Mouse (Mus musculus) heart, postnatal 0 days (tissue): Measurements from ENCODE around the gene Cldn10. TPM values are rescaled to one million over a fixed set of nuclear protein-coding genes. Genes with fewer than 3 reads are reported as not detected.
"Not testable (repeated sequence)": the region's sequence is repeated elsewhere in the genome, so short reads cannot be mapped to it uniquely, and the experiment has no call there.

Experiments
- ATAC-seq: fragments of 200-750 bp; cut with Nextera tagmentation; 2 replicates; pipeline ENCODE4 v1.8.0; 2017; ENCODE audit warnings: low read depth, moderate number of reproducible peaks, moderate library complexity; ENCODE audit not compliant: insufficient read depth
- DNase-seq: peaks from one replicate; pipeline ENCODE4 v3.0.0-alpha.2; 2016; ENCODE audit warnings: low spot score
- H3K27ac ChIP-seq: fragments of 300-500 bp; sonication (generic); 2 replicates; pipeline ENCODE4 v1.5.1; 2014; ENCODE audit warnings: low read depth, mild to moderate bottlenecking
- H3K27me3 ChIP-seq: fragments of 300-500 bp; sonication (generic); 2 replicates; pipeline ENCODE4 v1.6.1; 2014; ENCODE audit warnings: low read length, mixed read lengths; ENCODE audit not compliant: control insufficient read depth, insufficient read depth
- H3K36me3 ChIP-seq: fragments of 300-500 bp; sonication (generic); replicated peaks from 2 replicates; pipeline ENCODE4 v1.6.1; 2014; ENCODE audit warnings: low read length, mixed read lengths; ENCODE audit not compliant: control insufficient read depth, insufficient read depth
- H3K4me1 ChIP-seq: fragments of 300-500 bp; sonication (generic); 2 replicates; pipeline ENCODE4 v1.6.1; 2014; ENCODE audit warnings: antibody characterized with exemption; ENCODE audit not compliant: control insufficient read depth, insufficient read depth
- H3K4me2 ChIP-seq: fragments of 300-500 bp; sonication (generic); 2 replicates; pipeline ENCODE4 v1.6.1; 2014; ENCODE audit warnings: low read depth, mild to moderate bottlenecking, low read length, moderate library complexity
- H3K4me3 ChIP-seq: fragments of 300-500 bp; sonication (generic); 2 replicates; pipeline ENCODE4 v1.5.1; 2014; ENCODE audit warnings: low read depth, low read length
- H3K9ac ChIP-seq: fragments of 300-500 bp; sonication (generic); replicated peaks from 2 replicates; pipeline ENCODE4 v1.6.1; 2014; ENCODE audit warnings: low read depth, low read length, mixed read lengths
- H3K9me3 ChIP-seq: fragments of 300-500 bp; sonication (generic); replicated peaks from 2 replicates; pipeline ENCODE4 v1.6.1; 2016; ENCODE audit warnings: low read length; ENCODE audit not compliant: control insufficient read depth
- CTCF ChIP-seq: IDR thresholded peaks from 2 replicates; pipeline ENCODE4 v1.5.1; 2016; ENCODE audit warnings: antibody characterized with exemption, control low read depth, low read depth
- EP300 ChIP-seq: IDR thresholded peaks from 2 replicates; pipeline ENCODE4 v1.6.1; 2016; ENCODE audit warnings: antibody characterized with exemption, low read depth
- whole genome bisulfite sequencing: fragments of 180-500 bp; shearing (Covaris S2); extraction: QIAGEN DNeasy Blood & Tissue Kit; methylation state at CpG from one replicate; pipeline ENCODE4 v1.1.7; 2014; 5-methylcytosine and 5-hydroxymethylcytosine counted together
- polyA plus RNA-seq: library from polyadenylated mRNA; unstranded; fragments of >200 nt; fragmentation: Nextera tagmentation; extraction: Ambion mirVana; gene quantifications from 2 replicates; pipeline ENCODE4 v1.2.1, GENCODE M21; 2015
- total RNA-seq: library from RNA; depleted of rRNA; stranded (reverse); fragments of >200 nt; gene quantifications from 2 replicates; pipeline ENCODE4 v1.2.3, GENCODE M21; 2014; ENCODE audit warnings: low replicate concordance

The Cldn10 gene
- total and polyA plus RNA-seq, 2 experiments from 2014 or later: 0.15 to 1.7 TPM

DNA sequence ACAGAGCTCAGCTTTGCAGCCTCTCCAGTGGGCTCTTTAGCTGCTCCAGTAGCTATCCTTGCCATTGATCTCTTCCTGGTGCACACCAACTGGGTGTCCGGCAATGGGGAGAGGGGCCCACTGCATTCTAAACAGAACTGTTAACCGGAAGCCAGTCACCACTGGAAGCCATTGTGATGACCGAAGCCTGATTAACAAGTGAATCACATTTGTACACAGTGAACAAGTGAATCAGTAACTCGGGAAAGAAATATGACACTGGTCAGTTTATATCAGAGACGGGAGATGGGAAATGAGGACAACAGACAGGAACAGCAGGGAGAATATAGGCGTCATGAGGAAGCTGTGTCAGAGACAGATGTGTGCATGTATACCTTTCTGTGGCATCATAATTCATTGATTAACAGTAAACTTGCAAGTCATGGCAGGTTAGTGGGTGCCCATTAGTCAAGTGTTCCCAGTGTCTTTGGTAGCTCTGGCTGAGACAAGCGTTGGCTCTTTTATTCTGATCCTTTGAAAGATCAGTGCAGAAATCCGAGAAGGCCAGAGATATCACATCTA is 36.4 kb upstream of the Cldn10 start:
- WGBS: 80% methylated on average over 8 of the region's 8 CpGs
- Histone ChIP-seq H3K4me1 (no peaks in the 10 kb centered on the region), H3K27me3 (no peaks in the 10 kb centered on the region), H3K4me3 (no peak overlapping the region), H3K9me3 (no peaks in the 10 kb centered on the region), H3K36me3 (no peaks in the 10 kb centered on the region), H3K4me2 (no peak overlapping the region), H3K27ac (no peak overlapping the region), H3K9ac (no peak overlapping the region)
- TF ChIP-seq EP300 (no peak), CTCF (no peak)
- DNase-seq: no peak
- no peak for ATAC-seq

DNA sequence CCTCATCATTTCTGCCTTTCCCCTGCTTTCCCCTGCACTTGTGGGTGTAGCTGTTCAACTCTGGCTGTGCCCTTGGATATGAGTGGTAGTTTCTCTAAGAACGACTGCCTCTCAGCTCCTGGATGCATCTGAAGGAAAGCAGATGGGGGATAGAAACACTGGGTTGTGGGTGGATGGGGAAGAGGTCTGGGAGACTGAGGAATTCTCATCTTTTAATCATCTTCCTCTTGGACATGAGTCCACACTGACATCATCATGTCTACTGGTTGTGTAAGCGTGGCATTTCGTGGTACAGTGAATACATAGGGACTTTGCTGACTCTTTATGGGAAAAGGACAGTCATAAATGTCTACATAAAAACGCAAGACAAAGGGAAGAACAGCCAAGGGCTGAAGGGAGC is 31.7 kb upstream of the Cldn10 start:
- WGBS: 64% methylated on average over 4 of the region's 4 CpGs
- H3K4me2 ChIP-seq: no peak overlapping the region

DNA sequence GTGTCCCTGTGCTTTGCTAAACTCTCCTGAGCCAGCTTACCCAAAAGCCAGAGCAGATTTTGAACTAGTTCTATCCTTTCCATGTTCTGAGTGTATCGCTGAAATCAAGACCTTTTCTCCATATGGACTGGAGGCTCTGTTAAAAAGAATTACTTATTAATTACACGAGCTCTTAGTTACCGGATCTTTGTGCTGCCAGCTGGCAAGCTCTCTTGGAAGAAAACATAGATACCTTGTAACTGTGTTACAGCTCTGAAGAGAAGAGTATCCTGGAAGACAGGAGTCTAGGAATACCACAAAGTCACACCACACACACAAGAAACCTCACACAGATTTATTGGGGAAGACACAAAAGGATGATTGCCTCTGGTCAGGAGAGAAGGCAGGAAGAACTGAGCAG is 31.1 kb upstream of the Cldn10 start:
- DNase-seq: no peak
- no peak for ATAC-seq
- H3K27ac ChIP-seq: no peak overlapping the region
- no peaks in the 10 kb centered on the region for H3K27me3 ChIP-seq
- no peak overlapping the region for H3K4me3 ChIP-seq
- H3K9me3 ChIP-seq: no peaks in the 10 kb centered on the region
- H3K4me1 ChIP-seq: no peaks in the 10 kb centered on the region
- no peak overlapping the region for H3K9ac ChIP-seq
- WGBS: 72% methylated on average over 3 of the region's 3 CpGs
- no peak overlapping the region for H3K4me2 ChIP-seq
- TF ChIP-seq EP300 (no peak), CTCF (no peak)
- H3K36me3 ChIP-seq: no peaks in the 10 kb centered on the region

More for the DNA sequence above, 31.7 kb upstream of the Cldn10 start:
- Histone ChIP-seq H3K9me3 (no peaks in the 10 kb centered on the region), H3K9ac (no peak overlapping the region), H3K27ac (no peak overlapping the region), H3K27me3 (no peaks in the 10 kb centered on the region), H3K36me3 (no peaks in the 10 kb centered on the region), H3K4me3 (no peak overlapping the region), H3K4me1 (no peaks in the 10 kb centered on the region)
- ATAC-seq: no peak
- TF ChIP-seq EP300 (no peak), CTCF (no peak)
- no peak for DNase-seq

DNA sequence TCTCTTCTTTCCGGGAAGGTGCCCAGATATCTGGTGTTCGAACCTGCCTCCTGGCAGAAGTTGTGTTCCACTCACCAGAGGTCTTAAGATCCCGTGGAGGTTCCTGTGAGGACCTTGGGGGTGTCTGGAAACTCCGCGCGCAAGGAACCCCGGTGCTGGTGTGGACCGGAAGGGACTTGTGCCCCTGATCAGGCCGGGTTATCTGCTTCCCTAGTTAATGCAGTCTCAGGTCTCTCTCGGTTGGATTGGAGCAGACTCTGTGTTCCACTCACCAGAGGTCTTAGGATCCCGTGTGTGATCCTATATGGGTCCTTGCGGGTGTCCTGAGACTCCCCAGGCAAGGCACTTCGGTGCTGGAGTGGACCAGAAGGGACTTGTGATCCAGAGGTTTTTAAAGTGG is 24.3 kb upstream of the Cldn10 start:
- H3K4me3 ChIP-seq, H3K27ac ChIP-seq, H3K4me2 ChIP-seq, ATAC-seq, H3K9me3 ChIP-seq, DNase-seq, H3K36me3 ChIP-seq, H3K9ac ChIP-seq, H3K27me3 ChIP-seq, H3K4me1 ChIP-seq: not testable (repeated sequence)
- WGBS: 89% methylated on average over 13 of the region's 13 CpGs

DNA sequence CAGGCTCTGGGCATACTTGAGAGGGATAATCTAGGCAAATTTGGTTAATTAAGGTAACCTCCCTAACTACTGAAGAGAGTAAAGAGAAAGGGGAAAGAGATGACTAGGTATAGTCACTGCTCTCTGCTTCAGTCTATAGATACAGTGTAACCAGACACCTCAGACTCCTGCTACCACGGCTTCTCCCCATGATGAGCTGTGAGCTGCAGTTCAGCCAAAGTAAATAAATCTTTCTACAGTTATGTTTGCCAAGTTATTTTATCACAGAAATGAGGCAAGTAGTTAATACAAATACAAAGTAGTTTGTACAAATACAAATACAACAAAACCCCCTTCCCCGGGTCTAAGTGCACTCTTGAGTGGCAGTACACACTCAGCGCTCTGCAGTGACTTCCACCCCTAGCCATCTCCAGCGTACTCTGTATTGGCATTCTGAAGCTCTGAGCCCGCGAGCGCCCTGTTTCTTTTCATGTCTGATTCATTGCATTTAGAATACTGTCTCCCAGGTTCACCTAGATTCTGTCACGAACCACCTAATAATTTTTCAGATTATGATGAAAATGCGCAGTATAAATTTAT is 23.7 kb upstream of the Cldn10 start:
- Histone ChIP-seq H3K27ac (no peak overlapping the region), H3K4me3 (no peak overlapping the region), H3K9ac (no peak overlapping the region), H3K9me3 (no peaks in the 10 kb centered on the region), H3K36me3 (no peaks in the 10 kb centered on the region), H3K4me2 (no peak overlapping the region), H3K27me3 (0 out of 2 replicates have a peak, but pooled peaks cover 7% of the 10 kb centered on the region), H3K4me1 (no peaks in the 10 kb centered on the region)
- WGBS: 74% methylated on average over 9 of the region's 9 CpGs
- ATAC-seq (no peak), DNase-seq (no peak)
- no peak for TF ChIP-seq EP300
- TF ChIP-seq CTCF: no peak

DNA sequence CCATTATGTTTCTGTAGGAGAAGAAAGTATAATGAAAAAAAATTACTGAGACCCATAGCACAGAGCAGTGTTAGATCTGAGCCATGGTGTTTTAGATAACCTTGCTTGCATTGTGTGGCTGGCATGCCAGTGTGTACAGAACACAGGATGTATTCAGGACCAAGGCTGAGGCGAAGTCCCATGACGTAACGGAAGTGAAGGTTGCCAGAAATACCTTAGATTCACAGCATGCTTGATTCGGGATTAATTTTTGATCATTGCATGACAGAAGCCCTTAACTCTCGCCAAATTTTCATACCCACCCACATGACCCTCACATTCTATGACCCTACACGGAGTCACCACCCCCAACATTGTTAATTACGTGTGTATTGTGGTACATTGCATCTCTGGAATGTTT is 22.4 kb upstream of the Cldn10 start:
- H3K4me1 ChIP-seq: no peaks in the 10 kb centered on the region
- 0 out of 2 replicates have a peak, but pooled peaks cover 7% of the 10 kb centered on the region for H3K27me3 ChIP-seq
- DNase-seq (no peak), ATAC-seq (no peak)
- WGBS: 61% methylated on average over 7 of the region's 7 CpGs
- no peak overlapping the region for H3K27ac ChIP-seq
- H3K9ac ChIP-seq: no peak overlapping the region
- H3K4me2 ChIP-seq: no peak overlapping the region
- H3K4me3 ChIP-seq: no peak overlapping the region
- TF ChIP-seq EP300 (no peak), CTCF (no peak)
- H3K9me3 ChIP-seq: no peaks in the 10 kb centered on the region
- no peaks in the 10 kb centered on the region for H3K36me3 ChIP-seq
